Mouse (Mus musculus): ENCODE results near the gene Fank1. TPM values are rescaled to one million over a fixed set of nuclear protein-coding genes. Genes with fewer than 3 reads are reported as not detected.

The Fank1 gene
- polyA plus RNA-seq, 1 experiment from 2014 or later = 0.41 TPM

- Histone ChIP-seq H3K4me3 (no peak overlapping the region), H3K36me3 (no peaks in the 10 kb centered on the region)
These were observed 26.0 kb upstream of the Fank1 start for GRCm38 (mm10) chr7:133750666-133751065.

GRCm38 (mm10) chr7:133751163-133751562 lies 25.5 kb upstream of the Fank1 start:
- WGBS = 87% methylated on average over 5 of the region's 5 CpGs
- no peaks in the 10 kb centered on the region for H3K27me3 ChIP-seq (ENCODE audit: low read depth, poor library complexity, severe bottlenecking)
- H3K36me3 ChIP-seq = no peaks in the 10 kb centered on the region
- no peak overlapping the region for H3K27ac ChIP-seq
- no peak for DNase-seq (ENCODE audit: low spot score)
- H3K4me1 ChIP-seq = no peaks in the 10 kb centered on the region
- H3K9me3 ChIP-seq (replicated peaks) = no peaks in the 10 kb centered on the region
- no peak overlapping the region for H3K4me3 ChIP-seq

More at GRCm38 (mm10) chr7:133750666-133751065, 26.0 kb upstream of the Fank1 start:
- no peak overlapping the region for H3K27ac ChIP-seq
- no peaks in the 10 kb centered on the region for H3K9me3 ChIP-seq (replicated peaks)
- no peaks in the 10 kb centered on the region for H3K4me1 ChIP-seq
- 74% methylated on average over 5 of the region's 5 CpGs for WGBS
- H3K27me3 ChIP-seq (ENCODE audit: low read depth, poor library complexity, severe bottlenecking) = no peaks in the 10 kb centered on the region
- no peak for DNase-seq (ENCODE audit: low spot score)

GRCm38 (mm10) chr7:133757961-133758455 lies 18.7 kb upstream of the Fank1 start:
- Histone ChIP-seq H3K9me3 (replicated peaks) (no peaks in the 10 kb centered on the region), H3K4me1 (peaks cover 15% of the 10 kb centered on the region; the same call in 1 of the 2 replicates), H3K36me3 (no peaks in the 10 kb centered on the region), H3K27me3 (ENCODE audit: low read depth, poor library complexity, severe bottlenecking) (no peaks in the 10 kb centered on the region), H3K4me3 (no peak overlapping the region), H3K27ac (no peak overlapping the region)
- WGBS = 68% methylated on average over 5 of the region's 5 CpGs
- no peak for DNase-seq (ENCODE audit: low spot score)

GRCm38 (mm10) chr7:133758716-133759115 lies 17.9 kb upstream of the Fank1 start:
- Histone ChIP-seq H3K4me3 (no peak overlapping the region), H3K27ac (no peak overlapping the region), H3K9me3 (replicated peaks) (no peaks in the 10 kb centered on the region), H3K4me1 (peaks cover 15% of the 10 kb centered on the region; the same call in 1 of the 2 replicates), H3K36me3 (no peaks in the 10 kb centered on the region), H3K27me3 (ENCODE audit: low read depth, poor library complexity, severe bottlenecking) (no peaks in the 10 kb centered on the region)
- no peak for DNase-seq (ENCODE audit: low spot score)
- 93% methylated on average over 5 of the region's 5 CpGs for whole genome bisulfite sequencing

- H3K36me3 ChIP-seq = no peaks in the 10 kb centered on the region
- H3K4me3 ChIP-seq = peak overlapping the region; percentile 37
- WGBS = 8% methylated on average over 27 of the region's 27 CpGs
- no peaks in the 10 kb centered on the region for H3K9me3 ChIP-seq (replicated peaks)
- H3K27me3 ChIP-seq (ENCODE audit: low read depth, poor library complexity, severe bottlenecking) = no peaks in the 10 kb centered on the region
- DNase-seq (ENCODE audit: low spot score) = peak; percentile 70
- peak overlapping the region; percentile 76 for H3K27ac ChIP-seq
- H3K4me1 ChIP-seq = peaks cover 15% of the 10 kb centered on the region; the same call in 1 of the 2 replicates
These were observed 16.9 kb upstream of the Fank1 start for GRCm38 (mm10) chr7:133759611-133760353.

GRCm38 (mm10) chr7:133762696-133763095 lies 14.0 kb upstream of the Fank1 start:
- H3K4me3 ChIP-seq = no peak overlapping the region
- WGBS = 90% methylated on average over 6 of the region's 6 CpGs
- DNase-seq (ENCODE audit: low spot score) = no peak
- no peaks in the 10 kb centered on the region for H3K27me3 ChIP-seq (ENCODE audit: low read depth, poor library complexity, severe bottlenecking)
- peaks cover 12% of the 10 kb centered on the region; the same call in 1 of the 2 replicates for H3K4me1 ChIP-seq
- no peaks in the 10 kb centered on the region for H3K9me3 ChIP-seq (replicated peaks)
- H3K27ac ChIP-seq = no peak overlapping the region
- no peaks in the 10 kb centered on the region for H3K36me3 ChIP-seq

GRCm38 (mm10) chr7:133764425-133764824 lies 12.2 kb upstream of the Fank1 start:
- Histone ChIP-seq H3K27me3 (ENCODE audit: low read depth, poor library complexity, severe bottlenecking) (no peaks in the 10 kb centered on the region), H3K9me3 (replicated peaks) (no peaks in the 10 kb centered on the region), H3K27ac (no peak overlapping the region), H3K4me1 (peaks cover 9% of the 10 kb centered on the region; the same call in 1 of the 2 replicates), H3K36me3 (no peaks in the 10 kb centered on the region), H3K4me3 (no peak overlapping the region)
- no peak for DNase-seq (ENCODE audit: low spot score)
- WGBS = 84% methylated on average over 2 of the region's 2 CpGs

- DNase-seq (ENCODE audit: low spot score) = no peak
- H3K9me3 ChIP-seq (replicated peaks) = no peaks in the 10 kb centered on the region
- no peaks in the 10 kb centered on the region for H3K36me3 ChIP-seq
- no peak overlapping the region for H3K4me3 ChIP-seq
- 86% methylated on average over 10 of the region's 10 CpGs for WGBS
- no peak overlapping the region for H3K27ac ChIP-seq
- H3K27me3 ChIP-seq (ENCODE audit: low read depth, poor library complexity, severe bottlenecking) = no peaks in the 10 kb centered on the region
- H3K4me1 ChIP-seq = no peaks in the 10 kb centered on the region
These were observed 11.3 kb upstream of the Fank1 start for GRCm38 (mm10) chr7:133765240-133765848.

GRCm38 (mm10) chr7:133765849-133766243 lies 10.8 kb upstream of the Fank1 start:
- Histone ChIP-seq H3K36me3 (no peaks in the 10 kb centered on the region), H3K4me3 (no peak overlapping the region), H3K9me3 (replicated peaks) (no peaks in the 10 kb centered on the region), H3K27me3 (ENCODE audit: low read depth, poor library complexity, severe bottlenecking) (no peaks in the 10 kb centered on the region), H3K27ac (no peak overlapping the region), H3K4me1 (no peaks in the 10 kb centered on the region)
- DNase-seq (ENCODE audit: low spot score) = no peak
- WGBS = 95% methylated on average over 13 of the region's 13 CpGs

- no peak overlapping the region for H3K27ac ChIP-seq
- H3K9me3 ChIP-seq (replicated peaks) = no peaks in the 10 kb centered on the region
- H3K4me3 ChIP-seq = no peak overlapping the region
- no peaks in the 10 kb centered on the region for H3K36me3 ChIP-seq
- no peak for DNase-seq (ENCODE audit: low spot score)
- H3K4me1 ChIP-seq = no peaks in the 10 kb centered on the region
- 87% methylated on average over 4 of the region's 4 CpGs for WGBS
- no peaks in the 10 kb centered on the region for H3K27me3 ChIP-seq (ENCODE audit: low read depth, poor library complexity, severe bottlenecking)
These were observed 8.6 kb upstream of the Fank1 start for GRCm38 (mm10) chr7:133768027-133768426.

- Histone ChIP-seq H3K9me3 (replicated peaks) (no peaks in the 10 kb centered on the region), H3K4me3 (no peak overlapping the region), H3K36me3 (no peaks in the 10 kb centered on the region), H3K4me1 (no peaks in the 10 kb centered on the region), H3K27me3 (ENCODE audit: low read depth, poor library complexity, severe bottlenecking) (peaks cover under 1% of the 10 kb centered on the region; the same call in 1 of the 2 replicates), H3K27ac (no peak overlapping the region)
- 66% methylated on average over 5 of the region's 5 CpGs for WGBS
- no peak for DNase-seq (ENCODE audit: low spot score)
These were observed 8.1 kb upstream of the Fank1 start for GRCm38 (mm10) chr7:133768517-133768916.

GRCm38 (mm10) chr7:133775179-133775578 lies 1.5 kb upstream of the Fank1 start:
- H3K27me3 ChIP-seq (ENCODE audit: low read depth, poor library complexity, severe bottlenecking) = peaks cover 37% of the 10 kb centered on the region
- H3K4me3 ChIP-seq = no peak overlapping the region; the same call in 1 of the 2 replicates
- H3K4me1 ChIP-seq = peaks cover 18% of the 10 kb centered on the region
- DNase-seq (ENCODE audit: low spot score) = no peak
- 80% methylated on average over 5 of the region's 5 CpGs for WGBS
- H3K36me3 ChIP-seq = no peaks in the 10 kb centered on the region
- no peaks in the 10 kb centered on the region for H3K9me3 ChIP-seq (replicated peaks)
- H3K27ac ChIP-seq = no peak overlapping the region

All from limb, embryonic 10.5 days (tissue).